Mouse (Mus musculus) embryonic fibroblast, embryonic 13.5 days (primary cell): Measurements from ENCODE around the gene Mief1.

Source experiments
- CTCF ChIP-seq: IDR thresholded peaks from 2 replicates; pipeline ENCODE4 v1.5.1; 2011; ENCODE audit warnings: mild to moderate bottlenecking, control low read depth, low read length, moderate library complexity, borderline replicate concordance; ENCODE audit not compliant: insufficient read depth
- POLR2A ChIP-seq: IDR thresholded peaks from 2 replicates; pipeline ENCODE4 v1.6.1; 2011; ENCODE audit warnings: low read depth, mild to moderate bottlenecking, control low read depth, low read length, moderate library complexity

DNA sequence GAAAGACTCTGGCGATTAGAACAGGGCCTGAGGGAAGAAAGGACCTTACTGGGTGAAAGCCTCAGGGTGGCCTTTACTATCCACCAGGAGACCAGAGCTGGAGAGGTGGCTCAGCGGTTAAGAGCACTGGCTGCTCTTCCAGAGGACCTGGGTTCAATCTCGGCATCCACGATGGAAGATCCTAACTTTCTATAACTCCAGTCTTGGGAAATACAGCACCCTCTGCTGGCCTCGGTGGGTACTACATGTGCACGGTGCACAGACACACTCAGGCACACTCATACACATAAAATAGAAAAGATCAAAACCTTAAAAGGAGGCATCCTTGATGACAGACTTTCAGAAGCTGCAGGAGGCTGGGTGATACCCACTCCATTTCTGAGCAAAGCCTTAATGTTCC, 46.8 kb downstream of the Mief1 start:
- TF ChIP-seq CTCF (peak; percentile 52; the same call in 1 of the 2 replicates), POLR2A (no peak)
